Mouse (Mus musculus) ES-Bruce4 (cell line): Measurements from ENCODE around the gene Stox2.

Experiments
- CTCF ChIP-seq: IDR thresholded peaks from one replicate; pipeline ENCODE4 v1.8.1; 2011; ENCODE audit warnings: low read depth, low read length
- EP300 ChIP-seq: IDR thresholded peaks from 2 replicates; pipeline ENCODE4 v1.6.1; 2011; ENCODE audit warnings: low read depth, low read length; ENCODE audit not compliant: insufficient read depth
- POLR2A ChIP-seq: IDR thresholded peaks from one replicate; pipeline ENCODE4 v1.8.1; 2011; ENCODE audit warnings: low read length; ENCODE audit not compliant: insufficient read depth

GRCm38 (mm10) chr8:47136047-47136446, 310.1 kb downstream of the Stox2 start:
- no peak for TF ChIP-seq POLR2A
- no peak for TF ChIP-seq EP300
- TF ChIP-seq CTCF: no peak
